ENCODE assay signal across 8 mouse cellular contexts in genomic region chr19:8899079-8899478, GRCm38 (mm10). TPM values are rescaled to one million over a fixed set of nuclear protein-coding genes. Genes with fewer than 3 reads are reported as not detected.
DNase-seq lines count a peak whose midpoint lies in the region; ATAC-seq lines count a peak whose summit lies in the region.

No protein-coding gene starts in this region.

- no peaks in the 10 kb centered on the region for H3K27me3 ChIP-seq in kidney, embryonic 14.5 days (ENCODE audit: control insufficient read depth, insufficient read depth, low read length)
- no peaks in the 10 kb centered on the region for H3K27me3 ChIP-seq in embryonic facial prominence, embryonic 12.5 days
- no peaks in the 10 kb centered on the region for H3K27me3 ChIP-seq in intestine, embryonic 16.5 days (replicated peaks; ENCODE audit: control insufficient read depth, insufficient read depth, low read length)
- H3K27me3 ChIP-seq in midbrain, embryonic 15.5 days (replicated peaks), result no peaks in the 10 kb centered on the region

- H3K4me2 ChIP-seq in kidney, embryonic 14.5 days (replicated peaks; ENCODE audit: low read depth, low read length), result peak overlapping the region; percentile 81
- peak overlapping the region; percentile 59 for H3K4me2 ChIP-seq in embryonic facial prominence, embryonic 12.5 days (replicated peaks)
- peak overlapping the region; percentile 77 for H3K4me2 ChIP-seq in intestine, embryonic 16.5 days (ENCODE audit: low read depth, low read length)
- peak overlapping the region; percentile 78 for H3K4me2 ChIP-seq in midbrain, embryonic 15.5 days

- H3K36me3 ChIP-seq in kidney, embryonic 14.5 days (ENCODE audit: control insufficient read depth, insufficient read depth, low read length), result peaks cover 45% of the 10 kb centered on the region
- H3K36me3 ChIP-seq in embryonic facial prominence, embryonic 12.5 days, result peaks cover 36% of the 10 kb centered on the region
- peaks cover 11% of the 10 kb centered on the region; the same call in 1 of the 2 replicates for H3K36me3 ChIP-seq in intestine, embryonic 16.5 days (ENCODE audit: control insufficient read depth, insufficient read depth, low read length)
- peaks cover 24% of the 10 kb centered on the region for H3K36me3 ChIP-seq in midbrain, embryonic 15.5 days (replicated peaks)

- ATAC-seq in kidney, embryonic 14.5 days (ENCODE audit: low FRiP score, low TSS enrichment), result no peak
- ATAC-seq in embryonic facial prominence, embryonic 12.5 days (ENCODE audit: insufficient number of reproducible peaks, insufficient read depth, low FRiP score, low TSS enrichment), result no peak
- ATAC-seq in intestine, embryonic 16.5 days, result no peak
- no peak for ATAC-seq in midbrain, embryonic 15.5 days (replicated peaks)

- H3K9me3 ChIP-seq in kidney, embryonic 14.5 days (ENCODE audit: control insufficient read depth, low read length), result no peaks in the 10 kb centered on the region
- H3K9me3 ChIP-seq in embryonic facial prominence, embryonic 12.5 days, result no peaks in the 10 kb centered on the region
- H3K9me3 ChIP-seq in intestine, embryonic 16.5 days (ENCODE audit: control insufficient read depth, low read length), result no peaks in the 10 kb centered on the region
- H3K9me3 ChIP-seq in midbrain, embryonic 15.5 days, result no peaks in the 10 kb centered on the region

- H3K4me3 ChIP-seq in kidney, embryonic 14.5 days (ENCODE audit: low read length), result peak overlapping the region; percentile 75
- H3K4me3 ChIP-seq in embryonic facial prominence, embryonic 12.5 days, result peak overlapping the region; percentile 94
- peak overlapping the region; percentile 78 for H3K4me3 ChIP-seq in intestine, embryonic 16.5 days (ENCODE audit: low read length)
- H3K4me3 ChIP-seq in midbrain, embryonic 15.5 days, result peak overlapping the region; percentile 62

- H3K27ac ChIP-seq in kidney, embryonic 14.5 days (ENCODE audit: low read depth, low read length), result no peak overlapping the region
- H3K27ac ChIP-seq in embryonic facial prominence, embryonic 12.5 days, result no peak overlapping the region
- no peak overlapping the region for H3K27ac ChIP-seq in intestine, embryonic 16.5 days (ENCODE audit: low read length)
- H3K27ac ChIP-seq in midbrain, embryonic 15.5 days, result no peak overlapping the region

- DNase-seq in kidney, adult 8-10 months, result no peak
- no peak for DNase-seq in ovary, postnatal 14 days (ENCODE audit: low spot score)
- DNase-seq in adrenal gland, adult 2 months, result no peak
- no peak for DNase-seq in lung, postnatal 14 days

- WGBS in kidney, embryonic 14.5 days, result 37% methylated on average over 3 of the region's 3 CpGs
- WGBS in embryonic facial prominence, embryonic 12.5 days, result 68% methylated on average over 3 of the region's 3 CpGs
- WGBS in intestine, embryonic 16.5 days, result 36% methylated on average over 3 of the region's 3 CpGs
- 65% methylated on average over 3 of the region's 3 CpGs for WGBS in midbrain, embryonic 15.5 days

- peak overlapping the region; percentile 91 for H3K9ac ChIP-seq in kidney, embryonic 14.5 days (ENCODE audit: low read depth, low read length)
- peak overlapping the region; percentile 92 for H3K9ac ChIP-seq in embryonic facial prominence, embryonic 12.5 days
- H3K9ac ChIP-seq in intestine, embryonic 16.5 days (ENCODE audit: low read depth, low read length), result peak overlapping the region; percentile 89
- peak overlapping the region; percentile 80 for H3K9ac ChIP-seq in midbrain, embryonic 15.5 days

- peaks cover 15% of the 10 kb centered on the region for H3K4me1 ChIP-seq in kidney, embryonic 14.5 days (ENCODE audit: control insufficient read depth, insufficient read depth, low read length)
- peaks cover 24% of the 10 kb centered on the region for H3K4me1 ChIP-seq in embryonic facial prominence, embryonic 12.5 days
- H3K4me1 ChIP-seq in intestine, embryonic 16.5 days (ENCODE audit: control insufficient read depth, insufficient read depth, low read length), result peaks cover 21% of the 10 kb centered on the region
- peaks cover 32% of the 10 kb centered on the region for H3K4me1 ChIP-seq in midbrain, embryonic 15.5 days

RNA-seq across cellular contexts. Expression of gene Ganab, which starts 1.2 kb away (rescaled TPM):
- 67.1 and 114 TPM in 2 replicates for polyA plus RNA-seq in kidney, embryonic 14.5 days (2014; fragmentation: Nextera tagmentation; extraction: Ambion mirVana)
- polyA plus RNA-seq in embryonic facial prominence, embryonic 12.5 days (2016; fragmentation: Nextera tagmentation; extraction: Ambion mirVana), result 112 and 119 TPM in 2 replicates
- polyA plus RNA-seq in intestine, embryonic 16.5 days (2015; fragmentation: Nextera tagmentation; extraction: Ambion mirVana), result 95.7 and 100 TPM in 2 replicates
- polyA plus RNA-seq in midbrain, embryonic 15.5 days (2015; fragmentation: Nextera tagmentation; extraction: Ambion mirVana), result 88.8 and 90.7 TPM in 2 replicates
- total RNA-seq in adrenal gland, adult 2 months (2021), result 100 to 1,000 TPM; 172 to 199 TPM
- 77.2 and 98.7 TPM in 2 replicates for polyA plus RNA-seq in adrenal gland, adult 2 months (2012; rRNA removed)

RNA-seq across cellular contexts. Expression of gene Ints5, which starts 6.3 kb away (rescaled TPM):
- 27.7 and 38.2 TPM in 2 replicates for polyA plus RNA-seq in kidney, embryonic 14.5 days (2014; fragmentation: Nextera tagmentation; extraction: Ambion mirVana)
- polyA plus RNA-seq in embryonic facial prominence, embryonic 12.5 days (2016; fragmentation: Nextera tagmentation; extraction: Ambion mirVana), result 50.4 and 51.5 TPM in 2 replicates
- 39.2 and 40.9 TPM in 2 replicates for polyA plus RNA-seq in intestine, embryonic 16.5 days (2015; fragmentation: Nextera tagmentation; extraction: Ambion mirVana)
- 36.4 and 38.4 TPM in 2 replicates for polyA plus RNA-seq in midbrain, embryonic 15.5 days (2015; fragmentation: Nextera tagmentation; extraction: Ambion mirVana)
- total RNA-seq in adrenal gland, adult 2 months (2021), result 10 to 100 TPM; 21.5 to 23.7 TPM
- polyA plus RNA-seq in adrenal gland, adult 2 months (2012; rRNA removed), result 23.5 and 29.6 TPM in 2 replicates

RNA-seq across cellular contexts. Expression of gene Gm49416, which starts 10.4 kb away (rescaled TPM):
- not detected in 2 replicates for polyA plus RNA-seq in kidney, embryonic 14.5 days (2014; fragmentation: Nextera tagmentation; extraction: Ambion mirVana)
- polyA plus RNA-seq in embryonic facial prominence, embryonic 12.5 days (2016; fragmentation: Nextera tagmentation; extraction: Ambion mirVana), result not detected in 2 replicates
- not detected in 2 replicates for polyA plus RNA-seq in intestine, embryonic 16.5 days (2015; fragmentation: Nextera tagmentation; extraction: Ambion mirVana)
- not detected in 2 replicates for polyA plus RNA-seq in midbrain, embryonic 15.5 days (2015; fragmentation: Nextera tagmentation; extraction: Ambion mirVana)
- 1 to 10 TPM; 3.2 to 4.5 TPM for total RNA-seq in adrenal gland, adult 2 months (2021)
- not detected in 2 replicates for polyA plus RNA-seq in adrenal gland, adult 2 months (2012; rRNA removed)

RNA-seq across cellular contexts. Expression of gene 1810009A15Rik, which starts 10.4 kb away (rescaled TPM):
- polyA plus RNA-seq in kidney, embryonic 14.5 days (2014; fragmentation: Nextera tagmentation; extraction: Ambion mirVana), result 112 and 133 TPM in 2 replicates
- polyA plus RNA-seq in embryonic facial prominence, embryonic 12.5 days (2016; fragmentation: Nextera tagmentation; extraction: Ambion mirVana), result 98.0 and 107 TPM in 2 replicates
- 79.5 and 89.2 TPM in 2 replicates for polyA plus RNA-seq in intestine, embryonic 16.5 days (2015; fragmentation: Nextera tagmentation; extraction: Ambion mirVana)
- polyA plus RNA-seq in midbrain, embryonic 15.5 days (2015; fragmentation: Nextera tagmentation; extraction: Ambion mirVana), result 40.2 and 44.3 TPM in 2 replicates
- total RNA-seq in adrenal gland, adult 2 months (2021), result 10 to 100 TPM; 46.8 to 53.6 TPM
- polyA plus RNA-seq in adrenal gland, adult 2 months (2012; rRNA removed), result 4.3 and 5.6 TPM in 2 replicates

RNA-seq across cellular contexts. Expression of gene Gm49403, which starts 15.3 kb away (rescaled TPM):
- polyA plus RNA-seq in kidney, embryonic 14.5 days (2014; fragmentation: Nextera tagmentation; extraction: Ambion mirVana), result not detected in 2 replicates
- not detected in 2 replicates for polyA plus RNA-seq in embryonic facial prominence, embryonic 12.5 days (2016; fragmentation: Nextera tagmentation; extraction: Ambion mirVana)
- not detected in 2 replicates for polyA plus RNA-seq in intestine, embryonic 16.5 days (2015; fragmentation: Nextera tagmentation; extraction: Ambion mirVana)
- not detected in 2 replicates for polyA plus RNA-seq in midbrain, embryonic 15.5 days (2015; fragmentation: Nextera tagmentation; extraction: Ambion mirVana)
- not detected for total RNA-seq in adrenal gland, adult 2 months (2021)
- polyA plus RNA-seq in adrenal gland, adult 2 months (2012; rRNA removed), result not detected in 2 replicates
